Mouse (Mus musculus): Measurements from ENCODE around the gene Cers3.

DNA sequence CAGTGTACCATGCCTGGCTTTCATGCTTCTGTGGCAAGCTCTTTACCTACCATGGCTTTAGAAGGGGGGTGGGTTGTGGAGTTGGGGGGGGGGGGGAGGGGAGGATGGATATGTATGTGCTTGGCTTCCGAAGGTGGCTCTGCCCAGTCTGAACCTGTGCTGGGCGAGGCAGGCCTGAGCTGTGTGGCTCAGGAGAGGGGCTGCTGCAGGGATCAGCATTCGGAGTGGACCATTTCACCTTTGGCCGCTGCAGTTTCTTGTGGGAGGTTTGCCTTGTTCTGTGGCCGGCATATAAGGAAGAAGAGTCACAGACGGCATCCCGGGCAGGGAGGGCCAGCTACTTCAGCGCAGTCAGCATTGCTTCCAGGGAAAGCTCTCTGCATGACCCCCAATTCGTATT, 104.0 kb downstream of the Cers3 start:
- no peak for TF ChIP-seq EP300 (IDR thresholded peaks at IDR 0.05; ENCODE audit: insufficient read depth, low read depth, low read length)
- no peak for TF ChIP-seq CTCF (IDR thresholded peaks at IDR 0.05; ENCODE audit: low read depth, low read length)

All from ES-Bruce4 (cell line).